Comparison of ENCODE assay signal across 10 mouse cellular contexts in genomic region chr11:118751879-118752616, GRCm38 (mm10).
DNase-seq lines count a peak whose midpoint lies in the region; ATAC-seq lines count a peak whose summit lies in the region.
"Had no signal": no experiment of that assay in that cellular context is flagged by ENCODE, and none has a peak within 500 bp of the region (broad histone marks: within the 10 kb centered on the region; RNA-seq: fewer than 3 reads in every experiment).

No protein-coding gene starts in this region.

- no peaks in the 10 kb centered on the region for H3K9me3 ChIP-seq in midbrain, embryonic 12.5 days
- H3K9me3 ChIP-seq in midbrain, embryonic 11.5 days (ENCODE audit: control insufficient read depth, low read length), result no peaks in the 10 kb centered on the region
- H3K9me3 ChIP-seq in hindbrain, embryonic 14.5 days (ENCODE audit: control insufficient read depth, low read length), result no peaks in the 10 kb centered on the region

- H3K4me2 ChIP-seq in midbrain, embryonic 12.5 days (replicated peaks), result no peak overlapping the region
- no peak overlapping the region for H3K4me2 ChIP-seq in midbrain, embryonic 11.5 days
- no peak overlapping the region for H3K4me2 ChIP-seq in hindbrain, embryonic 14.5 days (replicated peaks)

- WGBS in midbrain, embryonic 12.5 days, result 69% methylated on average over 7 of the region's 7 CpGs
- WGBS in midbrain, embryonic 11.5 days, result 68% methylated on average over 7 of the region's 7 CpGs
- WGBS in hindbrain, embryonic 14.5 days, result 38% methylated on average over 7 of the region's 7 CpGs

- H3K36me3 ChIP-seq in midbrain, embryonic 12.5 days, result no peaks in the 10 kb centered on the region
- H3K36me3 ChIP-seq in midbrain, embryonic 11.5 days (ENCODE audit: control insufficient read depth, insufficient read depth, low read length), result no peaks in the 10 kb centered on the region
- H3K36me3 ChIP-seq in hindbrain, embryonic 14.5 days (replicated peaks; ENCODE audit: control insufficient read depth, insufficient read depth), result no peaks in the 10 kb centered on the region

- ATAC-seq in midbrain, embryonic 12.5 days (ENCODE audit: low FRiP score, low read depth), result no peak
- ATAC-seq in midbrain, embryonic 11.5 days (ENCODE audit: low FRiP score), result no peak
- peak; percentile 54; the same call in 1 of the 2 replicates for ATAC-seq in hindbrain, embryonic 14.5 days (ENCODE audit: low FRiP score)
- ATAC-seq: intestine, embryonic 16.5 days had no signal

- 0 out of 2 replicates have a peak, but pooled peaks cover 4% of the 10 kb centered on the region for H3K27me3 ChIP-seq in midbrain, embryonic 12.5 days
- no peaks in the 10 kb centered on the region for H3K27me3 ChIP-seq in midbrain, embryonic 11.5 days (ENCODE audit: control insufficient read depth, insufficient read depth, low read length)
- no peaks in the 10 kb centered on the region for H3K27me3 ChIP-seq in hindbrain, embryonic 14.5 days (ENCODE audit: control insufficient read depth, insufficient read depth, low read length)

- H3K9ac ChIP-seq in midbrain, embryonic 12.5 days (replicated peaks), result peak overlapping the region; percentile 31; the same call in 1 of the 2 replicates
- no peak overlapping the region for H3K9ac ChIP-seq in midbrain, embryonic 11.5 days (ENCODE audit: low read length)
- no peak overlapping the region for H3K9ac ChIP-seq in hindbrain, embryonic 14.5 days

- no peak overlapping the region for H3K4me3 ChIP-seq in midbrain, embryonic 12.5 days
- no peak overlapping the region for H3K4me3 ChIP-seq in midbrain, embryonic 11.5 days (ENCODE audit: low read depth, low read length)
- no peak overlapping the region for H3K4me3 ChIP-seq in hindbrain, embryonic 14.5 days (replicated peaks; ENCODE audit: low read length)

- no peak overlapping the region; the same call in 1 of the 2 replicates for H3K27ac ChIP-seq in midbrain, embryonic 12.5 days (replicated peaks)
- no peak overlapping the region for H3K27ac ChIP-seq in midbrain, embryonic 11.5 days (ENCODE audit: low read depth, low read length)
- peak overlapping the region; percentile 68 for H3K27ac ChIP-seq in hindbrain, embryonic 14.5 days

- no peak for DNase-seq in midbrain, embryonic 11.5 days (ENCODE audit: low spot score, missing footprints)
- peak; percentile 78 to 81 for DNase-seq in cerebellum, postnatal 14 days
- DNase-seq in hindbrain, embryonic 14.5 days (ENCODE audit: low spot score), result no peak
- peak; percentile 64 for DNase-seq in retina, postnatal 1 day
- DNase-seq in adrenal gland, postnatal 4 days (ENCODE audit: low spot score in 2 of 2), result no peak
- DNase-seq in kidney, adult 9 months, result no peak
- DNase-seq: adrenal gland, postnatal 25 days; lung, adult 2 months had no signal

- peaks cover 29% of the 10 kb centered on the region for H3K4me1 ChIP-seq in midbrain, embryonic 12.5 days
- 0 out of 2 replicates have a peak, but pooled peaks cover 5% of the 10 kb centered on the region for H3K4me1 ChIP-seq in midbrain, embryonic 11.5 days (ENCODE audit: control insufficient read depth, insufficient read depth, low read length)
- peaks cover 37% of the 10 kb centered on the region for H3K4me1 ChIP-seq in hindbrain, embryonic 14.5 days (replicated peaks; ENCODE audit: control insufficient read depth, insufficient read depth, low read length)

Comparison
In these comparisons a context has a peak if more than half of its experiments do, and no peak if none do; other contexts are left out.
1. DNase-seq: peak in cerebellum, postnatal 14 days (2 of 2) and retina, postnatal 1 day (single experiment); none in midbrain, embryonic 11.5 days (single experiment), hindbrain, embryonic 14.5 days (single experiment), adrenal gland, postnatal 4 days (0 of 2) and kidney, adult 9 months (single experiment).